Mouse (Mus musculus): ENCODE results near the gene Prima1. TPM values are rescaled to one million over a fixed set of nuclear protein-coding genes. Genes with fewer than 3 reads are reported as not detected.

Prima1 gene
- polyA plus RNA-seq, 1 experiment from 2014 or later: 0.19 TPM

DNA sequence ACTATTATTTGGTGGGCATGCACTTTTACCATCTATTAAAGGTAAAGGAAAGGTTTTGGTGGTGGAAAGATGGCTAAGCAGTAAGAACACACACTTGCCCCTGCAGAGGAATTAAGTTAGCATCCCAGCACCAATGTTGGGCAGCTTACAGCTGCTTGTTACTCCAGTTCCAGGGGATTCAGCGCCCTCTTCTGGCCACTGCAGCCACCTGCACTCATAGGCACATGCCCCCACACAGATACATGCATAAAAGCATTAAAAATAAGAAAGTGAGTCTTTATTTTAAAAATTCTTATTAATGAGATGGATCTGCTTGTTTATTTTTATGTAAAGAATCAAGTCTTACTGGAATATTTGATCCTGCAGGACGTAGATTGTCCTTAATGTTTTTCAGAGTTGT lies 87.0 kb downstream of the Prima1 start:
- Histone ChIP-seq H3K4me2 (no peak overlapping the region), H3K9me3 (no peaks in the 10 kb centered on the region; the same call in 1 of the 2 replicates), H3K27ac (replicated peaks) (no peak overlapping the region), H3K27me3 (replicated peaks) (peaks cover 15% of the 10 kb centered on the region; the same call in 1 of the 2 replicates), H3K36me3 (no peaks in the 10 kb centered on the region), H3K4me1 (peaks cover 5% of the 10 kb centered on the region; the same call in 1 of the 2 replicates), H3K4me3 (no peak overlapping the region), H3K9ac (no peak overlapping the region)
- 68% methylated on average over 2 of the region's 2 CpGs for WGBS
- ATAC-seq (ENCODE audit: extremely low read depth, insufficient number of reproducible peaks, low FRiP score, low TSS enrichment): no peak

DNA sequence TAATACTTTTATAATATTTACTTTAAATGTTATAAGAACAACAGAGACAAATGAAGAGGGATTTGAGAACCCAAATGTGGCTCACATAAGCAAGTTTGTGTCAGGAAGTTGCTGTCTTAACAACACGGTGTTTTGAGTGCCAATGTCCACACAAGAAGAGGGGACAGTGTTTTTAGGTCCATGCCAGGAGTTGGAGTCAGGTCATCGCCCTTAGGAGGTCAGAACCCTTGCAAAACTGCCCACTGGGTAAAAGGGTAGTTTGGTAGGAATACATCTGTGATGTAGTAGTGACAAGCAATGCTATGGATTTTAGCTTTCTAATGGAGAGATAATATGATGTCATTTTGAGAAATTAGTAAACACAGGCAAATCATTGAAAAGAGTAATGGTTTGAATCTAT lies 91.7 kb downstream of the Prima1 start:
- 62% methylated on average over 2 of the region's 2 CpGs for WGBS
- no peak for ATAC-seq (ENCODE audit: extremely low read depth, insufficient number of reproducible peaks, low FRiP score, low TSS enrichment)

More for the DNA sequence above, 91.7 kb downstream of the Prima1 start:
- Histone ChIP-seq H3K4me1 (no peaks in the 10 kb centered on the region), H3K9ac (no peak overlapping the region), H3K4me3 (no peak overlapping the region), H3K4me2 (no peak overlapping the region), H3K9me3 (peaks cover 6% of the 10 kb centered on the region), H3K27me3 (replicated peaks) (no peaks in the 10 kb centered on the region), H3K27ac (replicated peaks) (no peak overlapping the region), H3K36me3 (no peaks in the 10 kb centered on the region)

Other genes with a start within 250 kb of the Prima1 start
- gene Fam181a, start 68.8 kb upstream of the Prima1 start, polyA plus RNA-seq (2015; fragmentation: Nextera tagmentation; extraction: Ambion mirVana): not detected in 2 replicates
- gene Asb2, start 113.9 kb upstream of the Prima1 start, polyA plus RNA-seq (2015; fragmentation: Nextera tagmentation; extraction: Ambion mirVana): 164 and 183 TPM in 2 replicates
- 13.8 and 15.8 TPM in 2 replicates for gene Otub2, start 146.5 kb upstream of the Prima1 start, polyA plus RNA-seq (2015; fragmentation: Nextera tagmentation; extraction: Ambion mirVana)
- gene 9330161L09Rik, start 165.7 kb upstream of the Prima1 start, polyA plus RNA-seq (2015; fragmentation: Nextera tagmentation; extraction: Ambion mirVana): 0.39 and 0.60 TPM in 2 replicates
- 77.4 and 78.3 TPM in 2 replicates for gene Ddx24, start 183.7 kb upstream of the Prima1 start, polyA plus RNA-seq (2015; fragmentation: Nextera tagmentation; extraction: Ambion mirVana)
- gene Ifi27, start 192.1 kb upstream of the Prima1 start, polyA plus RNA-seq (2015; fragmentation: Nextera tagmentation; extraction: Ambion mirVana): 32.9 and 33.9 TPM in 2 replicates
- 10.6 and 11.5 TPM in 2 replicates for gene Ifi27l2a, start 201.5 kb upstream of the Prima1 start, polyA plus RNA-seq (2015; fragmentation: Nextera tagmentation; extraction: Ambion mirVana)
- gene Ifi27l2b, start 215.1 kb upstream of the Prima1 start, polyA plus RNA-seq (2015; fragmentation: Nextera tagmentation; extraction: Ambion mirVana): not detected in 2 replicates